Mouse (Mus musculus) hindbrain, embryonic 12.5 days (tissue): ENCODE data around the gene Rwdd4a. TPM values are rescaled to one million over a fixed set of nuclear protein-coding genes. Genes with fewer than 3 reads are reported as not detected.

Source experiments
- ATAC-seq: fragments of 200-750 bp; cut with Nextera tagmentation; 2 replicates; pipeline ENCODE4 v1.8.0; 2017; ENCODE audit warnings: moderate TSS enrichment; ENCODE audit not compliant: low FRiP score
- H3K27ac ChIP-seq: fragments of 300-500 bp; sonication (generic); 2 replicates; pipeline ENCODE4 v1.5.1; 2016; ENCODE audit warnings: mild to moderate bottlenecking
- H3K27me3 ChIP-seq: fragments of 300-500 bp; sonication (generic); 2 replicates; pipeline ENCODE4 v1.6.1; 2016; ENCODE audit warnings: mild to moderate bottlenecking
- H3K36me3 ChIP-seq: fragments of 300-500 bp; sonication (generic); 2 replicates; pipeline ENCODE4 v1.6.1; 2016; ENCODE audit warnings: mild to moderate bottlenecking
- H3K4me1 ChIP-seq: fragments of 300-500 bp; sonication (generic); 2 replicates; pipeline ENCODE4 v1.6.1; 2016
- H3K4me2 ChIP-seq: fragments of 300-500 bp; sonication (generic); replicated peaks from 2 replicates; pipeline ENCODE4 v1.6.1; 2016; ENCODE audit warnings: mild to moderate bottlenecking
- H3K4me3 ChIP-seq: fragments of 300-500 bp; sonication (generic); 2 replicates; pipeline ENCODE4 v1.5.1; 2016; ENCODE audit warnings: mild to moderate bottlenecking
- H3K9ac ChIP-seq: fragments of 300-500 bp; sonication (generic); 2 replicates; pipeline ENCODE4 v1.6.1; 2016; ENCODE audit warnings: mild to moderate bottlenecking, moderate library complexity
- H3K9me3 ChIP-seq: fragments of 300-500 bp; sonication (generic); replicated peaks from 2 replicates; pipeline ENCODE4 v1.6.1; 2016; ENCODE audit warnings: mild to moderate bottlenecking
- WGBS: fragments of 180-500 bp; shearing (Covaris S2); methylation state at CpG from one replicate; pipeline ENCODE4 v1.1.7; 2016; 5-methylcytosine and 5-hydroxymethylcytosine counted together
- polyA plus RNA-seq: library from polyadenylated mRNA; unstranded; fragments of >200 nt; fragmentation: Nextera tagmentation; extraction: Ambion mirVana; gene quantifications from 2 replicates; pipeline ENCODE4 v1.2.1, GENCODE M21; 2016

Rwdd4a gene
- 43.3 and 45.6 TPM in 2 replicates for polyA plus RNA-seq

GRCm38 (mm10) chr8:47533344-47534125 lies at the start of gene Rwdd4a, which contains the start of gene Trappc11:
TSS of gene Rwdd4a (plus strand) at chr8:47533664.
TSS of gene Trappc11 (minus strand) at chr8:47533470.
- WGBS, result under 1% methylated on average over 65 of the region's 65 CpGs
- peaks cover 30% of the 10 kb centered on the region for H3K4me1 ChIP-seq
- H3K4me2 ChIP-seq, result peak within 1 kb of the TSS; percentile 77
- no peaks in the 10 kb centered on the region for H3K27me3 ChIP-seq
- peak within 1 kb of the TSS; percentile 89 for H3K4me3 ChIP-seq
- peak; percentile 100 for ATAC-seq
- peak within 1 kb of the TSS; percentile 89 for H3K9ac ChIP-seq
- H3K9me3 ChIP-seq, result no peaks in the 10 kb centered on the region
- H3K36me3 ChIP-seq, result peaks cover 19% of the 10 kb centered on the region
- peak within 1 kb of the TSS; percentile 85 for H3K27ac ChIP-seq

DNA sequence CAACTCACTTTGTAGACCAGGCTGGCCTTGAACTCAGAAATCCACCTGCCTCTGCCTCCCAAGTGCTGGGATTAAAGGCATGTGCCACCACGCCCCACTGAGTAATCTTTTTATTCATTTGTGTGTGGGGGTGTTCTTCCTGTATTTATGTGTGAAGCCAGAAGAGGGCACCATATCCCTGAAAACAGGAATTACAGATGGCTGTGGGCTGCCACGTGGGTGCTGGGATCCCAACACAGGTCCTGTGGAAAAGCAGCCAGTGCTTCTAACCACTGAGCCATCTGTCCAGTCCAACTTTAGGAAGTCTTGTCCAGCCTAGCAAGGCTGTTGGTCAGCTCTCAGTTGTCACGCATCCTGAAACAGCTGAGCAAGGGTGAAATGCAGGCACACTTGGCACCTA lies 46.2 kb upstream of the Rwdd4a start:
- H3K9ac ChIP-seq, result no peak overlapping the region
- peaks cover 50% of the 10 kb centered on the region for H3K36me3 ChIP-seq
- H3K4me3 ChIP-seq, result no peak overlapping the region
- H3K4me2 ChIP-seq, result no peak overlapping the region
- no peak overlapping the region for H3K27ac ChIP-seq
- 96% methylated on average over 3 of the region's 3 CpGs for WGBS
- no peak for ATAC-seq
- peaks cover 1% of the 10 kb centered on the region for H3K4me1 ChIP-seq
- peaks cover 3% of the 10 kb centered on the region; the same call in 1 of the 2 replicates for H3K9me3 ChIP-seq
- H3K27me3 ChIP-seq, result no peaks in the 10 kb centered on the region

DNA sequence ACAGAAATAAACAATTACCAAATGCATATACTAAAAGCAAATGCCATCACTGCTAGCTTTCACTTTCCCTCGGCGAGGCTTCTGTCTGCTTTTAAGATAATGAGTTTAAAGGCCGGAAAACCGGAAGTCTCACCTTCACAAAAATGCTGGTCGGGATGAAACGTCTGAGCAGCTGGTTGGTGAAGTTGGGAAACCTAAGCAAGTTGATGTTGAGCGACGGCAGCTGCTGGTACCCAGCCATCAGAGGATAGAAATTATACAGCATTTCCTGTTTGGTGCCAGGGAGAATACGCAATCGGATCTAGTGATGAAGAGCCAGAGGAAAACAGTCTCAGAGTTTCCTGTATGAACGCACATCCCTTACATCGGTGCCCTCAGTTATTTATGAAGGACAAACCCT lies 40.4 kb upstream of the Rwdd4a start:
- H3K9ac ChIP-seq, result no peak overlapping the region
- 96% methylated on average over 12 of the region's 12 CpGs for WGBS
- no peaks in the 10 kb centered on the region for H3K9me3 ChIP-seq
- no peak overlapping the region for H3K27ac ChIP-seq
- no peak for ATAC-seq
- no peak overlapping the region for H3K4me3 ChIP-seq
- peaks cover 85% of the 10 kb centered on the region for H3K36me3 ChIP-seq
- no peaks in the 10 kb centered on the region for H3K4me1 ChIP-seq
- no peak overlapping the region for H3K4me2 ChIP-seq
- no peaks in the 10 kb centered on the region for H3K27me3 ChIP-seq

- WGBS, result 85% methylated on average over 12 of the region's 12 CpGs
- Histone ChIP-seq H3K9me3 (no peaks in the 10 kb centered on the region), H3K27me3 (no peaks in the 10 kb centered on the region), H3K9ac (no peak overlapping the region), H3K27ac (no peak overlapping the region), H3K4me2 (no peak overlapping the region), H3K4me3 (no peak overlapping the region), H3K36me3 (peaks cover 87% of the 10 kb centered on the region), H3K4me1 (no peaks in the 10 kb centered on the region)
- ATAC-seq, result no peak
Observed at GRCm38 (mm10) chr8:47494602-47495153, 38.8 kb upstream of the Rwdd4a start.

DNA sequence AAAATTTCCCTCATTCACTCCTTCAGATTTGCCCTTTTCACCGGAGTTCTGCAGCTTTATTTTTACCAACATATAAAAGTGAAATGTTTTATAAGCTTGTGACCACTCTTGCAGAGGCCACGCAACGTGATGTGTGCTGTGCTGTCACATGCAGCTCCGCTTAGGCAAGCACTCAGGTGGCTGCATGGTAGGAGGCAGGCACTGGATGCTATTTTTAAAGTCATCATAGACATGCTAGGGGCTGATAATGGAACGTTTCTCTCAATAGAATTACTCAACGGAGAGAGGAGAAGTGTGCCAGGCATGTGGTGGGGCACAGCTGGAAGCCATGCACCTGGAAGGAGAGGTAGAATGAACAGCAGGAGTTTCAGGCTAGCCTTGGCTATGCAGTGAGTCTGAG lies 38.0 kb upstream of the Rwdd4a start:
- Histone ChIP-seq H3K4me3 (no peak overlapping the region), H3K9ac (no peak overlapping the region), H3K4me2 (no peak overlapping the region), H3K36me3 (peaks cover 89% of the 10 kb centered on the region), H3K4me1 (no peaks in the 10 kb centered on the region), H3K27ac (no peak overlapping the region), H3K27me3 (no peaks in the 10 kb centered on the region), H3K9me3 (no peaks in the 10 kb centered on the region)
- 92% methylated on average over 6 of the region's 6 CpGs for WGBS
- ATAC-seq, result no peak

- 85% methylated on average over 2 of the region's 2 CpGs for WGBS
- peaks cover 81% of the 10 kb centered on the region for H3K36me3 ChIP-seq
- no peaks in the 10 kb centered on the region for H3K27me3 ChIP-seq
- H3K4me3 ChIP-seq, result no peak overlapping the region
- no peak for ATAC-seq
- no peaks in the 10 kb centered on the region for H3K9me3 ChIP-seq
- no peaks in the 10 kb centered on the region for H3K4me1 ChIP-seq
- H3K4me2 ChIP-seq, result no peak overlapping the region
- H3K27ac ChIP-seq, result no peak overlapping the region
- no peak overlapping the region for H3K9ac ChIP-seq
Observed at GRCm38 (mm10) chr8:47501994-47502393, 31.5 kb upstream of the Rwdd4a start.

GRCm38 (mm10) chr8:47502546-47502945 lies 30.9 kb upstream of the Rwdd4a start:
- H3K27me3 ChIP-seq, result no peaks in the 10 kb centered on the region
- ATAC-seq, result no peak
- H3K4me3 ChIP-seq, result no peak overlapping the region
- H3K4me1 ChIP-seq, result no peaks in the 10 kb centered on the region
- H3K9ac ChIP-seq, result no peak overlapping the region
- no peak overlapping the region for H3K4me2 ChIP-seq
- 96% methylated on average over 13 of the region's 13 CpGs for WGBS
- no peaks in the 10 kb centered on the region for H3K9me3 ChIP-seq
- no peak overlapping the region for H3K27ac ChIP-seq
- H3K36me3 ChIP-seq, result peaks cover 80% of the 10 kb centered on the region

DNA sequence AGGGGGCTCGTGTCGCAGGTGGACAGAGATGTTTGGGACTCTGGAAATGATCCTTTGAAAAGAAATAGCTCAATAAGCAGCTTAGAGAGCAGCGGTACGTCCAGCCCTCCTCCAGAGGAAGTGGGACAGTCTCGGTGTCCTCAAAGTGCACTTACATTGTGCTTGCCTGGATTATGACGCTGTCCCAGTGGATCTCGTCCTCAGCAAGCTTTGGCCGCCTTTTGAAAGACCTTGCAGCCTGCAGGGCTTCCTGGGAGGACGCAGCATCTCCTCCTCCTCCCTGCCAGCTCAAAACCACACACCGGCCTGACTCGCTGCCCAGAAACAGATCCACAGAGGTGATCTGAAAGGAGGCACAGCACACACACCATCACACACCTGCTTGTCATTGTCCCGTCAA lies 28.0 kb upstream of the Rwdd4a start:
- no peaks in the 10 kb centered on the region for H3K4me1 ChIP-seq
- no peaks in the 10 kb centered on the region for H3K9me3 ChIP-seq
- H3K4me3 ChIP-seq, result no peak overlapping the region
- H3K9ac ChIP-seq, result no peak overlapping the region
- H3K36me3 ChIP-seq, result peaks cover 83% of the 10 kb centered on the region
- ATAC-seq, result no peak
- H3K27me3 ChIP-seq, result no peaks in the 10 kb centered on the region
- no peak overlapping the region for H3K27ac ChIP-seq
- no peak overlapping the region for H3K4me2 ChIP-seq
- WGBS, result 91% methylated on average over 12 of the region's 12 CpGs

DNA sequence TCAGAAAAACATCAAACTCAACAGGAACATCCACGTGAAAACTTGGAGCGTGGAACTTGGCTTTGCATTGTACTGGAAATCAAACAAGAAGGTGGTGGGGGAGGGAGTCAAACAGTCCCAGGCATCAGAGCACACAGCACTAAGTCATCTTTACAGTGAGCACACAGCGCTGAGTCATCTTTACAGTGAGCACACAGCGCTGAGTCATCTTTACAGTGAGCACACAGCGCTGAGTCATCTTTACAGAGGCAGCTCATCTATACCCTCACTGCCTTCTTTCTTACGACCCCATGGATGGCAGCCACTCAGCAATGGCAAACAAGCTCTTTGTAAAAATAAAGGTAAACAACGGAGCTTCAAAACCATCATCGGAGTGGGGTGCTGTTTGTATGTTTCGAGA lies 22.5 kb upstream of the Rwdd4a start:
- Histone ChIP-seq H3K4me3 (no peak overlapping the region), H3K27me3 (no peaks in the 10 kb centered on the region), H3K9me3 (no peaks in the 10 kb centered on the region), H3K4me1 (no peaks in the 10 kb centered on the region), H3K27ac (no peak overlapping the region), H3K36me3 (peaks cover 75% of the 10 kb centered on the region), H3K4me2 (no peak overlapping the region), H3K9ac (no peak overlapping the region)
- 92% methylated on average over 9 of the region's 9 CpGs for WGBS
- ATAC-seq, result no peak

GRCm38 (mm10) chr8:47513601-47514000 lies 19.9 kb upstream of the Rwdd4a start:
- peaks cover 71% of the 10 kb centered on the region for H3K36me3 ChIP-seq
- H3K4me1 ChIP-seq, result no peaks in the 10 kb centered on the region
- H3K4me3 ChIP-seq, result no peak overlapping the region

GRCm38 (mm10) chr8:47528094-47528493 lies 5.4 kb upstream of the Rwdd4a start:
- Histone ChIP-seq H3K36me3 (peaks cover 49% of the 10 kb centered on the region), H3K4me2 (no peak overlapping the region), H3K4me1 (peaks cover 12% of the 10 kb centered on the region), H3K27ac (no peak overlapping the region), H3K27me3 (no peaks in the 10 kb centered on the region), H3K9ac (no peak overlapping the region), H3K9me3 (no peaks in the 10 kb centered on the region), H3K4me3 (no peak overlapping the region)
- 95% methylated on average over 1 of the region's 1 CpGs for WGBS
- no peak for ATAC-seq

More at GRCm38 (mm10) chr8:47513601-47514000, 19.9 kb upstream of the Rwdd4a start:
- no peak for ATAC-seq
- no peak overlapping the region for H3K9ac ChIP-seq
- no peak overlapping the region for H3K27ac ChIP-seq
- WGBS, result 95% methylated on average over 15 of the region's 15 CpGs
- no peaks in the 10 kb centered on the region for H3K9me3 ChIP-seq
- no peaks in the 10 kb centered on the region for H3K27me3 ChIP-seq
- no peak overlapping the region for H3K4me2 ChIP-seq

DNA sequence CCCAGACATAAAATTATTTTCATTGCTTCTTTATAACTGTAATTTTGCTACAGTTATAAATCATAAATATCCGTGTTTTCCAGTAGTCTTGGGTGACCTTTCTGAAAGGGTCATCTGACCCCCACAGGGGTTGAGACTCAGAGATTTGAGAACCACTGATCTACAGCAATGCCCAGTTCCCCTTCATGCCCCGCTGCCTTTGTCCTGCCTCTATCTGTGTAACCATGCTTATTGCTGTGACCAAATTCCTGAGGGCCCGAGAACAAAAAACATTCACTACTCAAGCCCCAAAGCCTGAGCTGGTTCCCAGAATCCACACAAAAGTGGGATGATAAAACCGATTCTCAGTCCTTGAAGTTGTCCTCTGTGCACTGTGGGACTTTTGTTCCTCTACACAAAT lies 4.9 kb downstream of the Rwdd4a start:
- Histone ChIP-seq H3K4me1 (peaks cover 18% of the 10 kb centered on the region), H3K9me3 (no peaks in the 10 kb centered on the region), H3K4me2 (no peak overlapping the region), H3K9ac (no peak overlapping the region), H3K27me3 (no peaks in the 10 kb centered on the region), H3K36me3 (peaks cover 34% of the 10 kb centered on the region), H3K27ac (no peak overlapping the region), H3K4me3 (no peak overlapping the region)
- no peak for ATAC-seq
- 55% methylated on average over 4 of the region's 4 CpGs for WGBS

- no peak overlapping the region for H3K4me2 ChIP-seq
- no peaks in the 10 kb centered on the region for H3K9me3 ChIP-seq
- H3K36me3 ChIP-seq, result peaks cover 74% of the 10 kb centered on the region
- no peaks in the 10 kb centered on the region for H3K4me1 ChIP-seq
- no peak overlapping the region for H3K27ac ChIP-seq
- H3K27me3 ChIP-seq, result no peaks in the 10 kb centered on the region
- no peak overlapping the region for H3K9ac ChIP-seq
- no peak for ATAC-seq
- 94% methylated on average over 16 of the region's 16 CpGs for WGBS
- H3K4me3 ChIP-seq, result no peak overlapping the region
Observed at GRCm38 (mm10) chr8:47542746-47543145, 9.3 kb downstream of the Rwdd4a start.
